Mouse (Mus musculus) forebrain, embryonic 15.5 days (tissue): ENCODE measurements at regions not wholly inside any gene's neighbourhood (a gene's known extent, or its start where the extent isn't known, plus 50 kb on each side); places are given as distances from the start of the nearest gene placed in this dataset.

Experiments used
- ATAC-seq: fragments of 200-750 bp; cut with Nextera tagmentation; replicated peaks from 2 replicates; pipeline ENCODE4 v1.8.0; 2017; ENCODE audit warnings: mild to moderate bottlenecking, moderate TSS enrichment, moderate library complexity
- H3K27ac ChIP-seq: fragments of 300-500 bp; sonication (generic); replicated peaks from 2 replicates; pipeline ENCODE4 v1.5.1; 2015; ENCODE audit warnings: mild to moderate bottlenecking, inconsistent platforms
- H3K27me3 ChIP-seq: fragments of 300-500 bp; sonication (generic); 2 replicates; pipeline ENCODE4 v1.6.1; 2015; ENCODE audit warnings: inconsistent platforms
- H3K36me3 ChIP-seq: fragments of 300-500 bp; sonication (generic); 2 replicates; pipeline ENCODE4 v1.6.1; 2015; ENCODE audit warnings: mild to moderate bottlenecking, inconsistent platforms
- H3K4me1 ChIP-seq: fragments of 300-500 bp; sonication (generic); 2 replicates; pipeline ENCODE4 v1.6.1; 2015; ENCODE audit warnings: inconsistent platforms
- H3K4me2 ChIP-seq: fragments of 300-500 bp; sonication (generic); replicated peaks from 2 replicates; pipeline ENCODE4 v1.6.1; 2015; ENCODE audit warnings: mild to moderate bottlenecking, inconsistent platforms
- H3K4me3 ChIP-seq: fragments of 300-500 bp; sonication (generic); 2 replicates; pipeline ENCODE4 v1.5.1; 2015; ENCODE audit warnings: mild to moderate bottlenecking, inconsistent platforms
- H3K9ac ChIP-seq: fragments of 300-500 bp; sonication (generic); replicated peaks from 2 replicates; pipeline ENCODE4 v1.6.1; 2015; ENCODE audit warnings: mild to moderate bottlenecking, inconsistent platforms
- H3K9me3 ChIP-seq: fragments of 300-500 bp; sonication (generic); 2 replicates; pipeline ENCODE4 v1.6.1; 2016; ENCODE audit warnings: inconsistent platforms
- WGBS: fragments of 180-500 bp; shearing (Covaris S2); methylation state at CpG from one replicate; pipeline ENCODE4 v1.1.7; 2015; ENCODE audit warnings: mixed read lengths; 5-methylcytosine and 5-hydroxymethylcytosine counted together

GRCm38 (mm10) chr2:171496620-171497019, 546.6 kb downstream of the Cbln4 start:
- Histone ChIP-seq H3K27me3 (no peaks in the 10 kb centered on the region), H3K27ac (no peak overlapping the region), H3K36me3 (no peaks in the 10 kb centered on the region), H3K4me1 (no peaks in the 10 kb centered on the region), H3K4me2 (no peak overlapping the region), H3K9ac (no peak overlapping the region), H3K4me3 (no peak overlapping the region), H3K9me3 (no peaks in the 10 kb centered on the region)
- WGBS = 84% methylated on average over 4 of the region's 4 CpGs
- ATAC-seq = no peak

DNA sequence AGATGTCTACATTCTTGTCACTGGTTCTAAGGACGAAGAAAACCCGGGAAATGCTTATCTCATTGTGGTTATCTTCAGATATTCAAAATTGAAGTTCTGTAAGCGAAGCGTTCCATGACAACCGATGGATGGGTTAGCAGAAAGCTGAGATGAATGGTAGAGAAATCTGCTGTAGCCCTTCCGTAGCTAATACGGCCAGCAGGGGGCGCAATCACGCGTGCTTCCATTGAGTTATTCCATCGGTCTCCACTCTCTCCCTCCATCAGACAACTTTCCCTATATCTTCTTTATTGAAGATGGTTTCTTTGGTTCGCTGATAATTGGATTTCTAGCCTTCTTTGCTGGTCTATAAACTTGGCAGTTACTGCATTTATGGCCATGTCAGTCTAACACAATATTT, 549.5 kb downstream of the Cbln4 start:
- no peaks in the 10 kb centered on the region for H3K36me3 ChIP-seq
- H3K9ac ChIP-seq = no peak overlapping the region
- no peaks in the 10 kb centered on the region for H3K27me3 ChIP-seq
- no peak overlapping the region for H3K4me3 ChIP-seq
- no peak for ATAC-seq
- WGBS = 42% methylated on average over 12 of the region's 12 CpGs
- no peaks in the 10 kb centered on the region for H3K9me3 ChIP-seq
- no peak overlapping the region for H3K27ac ChIP-seq
- H3K4me2 ChIP-seq = no peak overlapping the region
- no peaks in the 10 kb centered on the region for H3K4me1 ChIP-seq

DNA sequence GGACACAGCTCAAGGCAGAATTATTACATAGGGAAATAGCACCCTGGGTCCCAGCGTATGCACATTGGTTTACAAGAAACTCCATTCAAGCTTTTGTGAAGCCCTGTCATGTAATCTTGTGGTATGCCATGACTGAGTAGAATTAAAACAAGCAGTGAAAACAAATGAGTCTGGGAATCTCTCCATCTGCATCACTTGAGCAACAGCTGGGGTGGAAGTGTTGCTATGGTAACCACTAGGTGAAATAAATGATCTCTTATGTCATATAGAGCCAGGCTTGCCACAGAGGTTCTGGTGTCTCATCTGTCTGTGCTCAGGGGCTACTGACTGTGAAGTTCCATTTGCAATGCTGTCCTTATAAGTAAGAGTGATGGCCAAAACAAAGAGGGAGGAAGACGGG, 556.0 kb downstream of the Cbln4 start:
- H3K27ac ChIP-seq = no peak overlapping the region
- H3K9ac ChIP-seq = no peak overlapping the region
- no peak overlapping the region for H3K4me2 ChIP-seq
- peaks cover 9% of the 10 kb centered on the region for H3K4me1 ChIP-seq
- H3K9me3 ChIP-seq = no peaks in the 10 kb centered on the region
- WGBS = 58% methylated on average over 2 of the region's 2 CpGs
- no peak overlapping the region for H3K4me3 ChIP-seq
- H3K36me3 ChIP-seq = no peaks in the 10 kb centered on the region
- peak; percentile 51 for ATAC-seq
- no peaks in the 10 kb centered on the region for H3K27me3 ChIP-seq

DNA sequence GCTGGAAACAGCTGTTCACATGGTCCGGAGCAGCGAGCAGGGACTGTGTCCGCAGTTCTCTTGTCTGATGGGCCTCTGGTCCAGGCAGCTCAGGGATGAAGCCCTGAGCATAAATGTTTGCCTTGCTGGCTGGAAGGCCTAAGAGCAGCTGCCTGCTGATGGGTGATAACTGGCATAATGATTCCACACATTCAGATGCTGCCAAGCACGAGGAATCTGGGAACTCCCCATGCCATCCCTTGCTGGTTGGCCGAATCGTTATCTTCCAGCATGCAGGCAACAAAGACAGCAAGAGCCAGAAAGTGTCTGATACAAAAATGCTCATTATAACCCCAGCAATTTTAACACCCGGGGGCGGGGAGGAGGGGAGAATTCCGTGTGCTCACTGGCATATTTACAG, 590.0 kb downstream of the Cbln4 start:
- Histone ChIP-seq H3K9me3 (no peaks in the 10 kb centered on the region), H3K4me1 (peaks cover 8% of the 10 kb centered on the region), H3K9ac (0 out of 2 replicates have a peak overlapping the region, but pooled peaks have one; percentile 8), H3K27ac (peak overlapping the region; percentile 59; the same call in 1 of the 2 replicates), H3K27me3 (no peaks in the 10 kb centered on the region), H3K4me2 (no peak overlapping the region), H3K4me3 (no peak overlapping the region), H3K36me3 (no peaks in the 10 kb centered on the region)
- 24% methylated on average over 9 of the region's 9 CpGs for WGBS
- peak; percentile 74 for ATAC-seq

DNA sequence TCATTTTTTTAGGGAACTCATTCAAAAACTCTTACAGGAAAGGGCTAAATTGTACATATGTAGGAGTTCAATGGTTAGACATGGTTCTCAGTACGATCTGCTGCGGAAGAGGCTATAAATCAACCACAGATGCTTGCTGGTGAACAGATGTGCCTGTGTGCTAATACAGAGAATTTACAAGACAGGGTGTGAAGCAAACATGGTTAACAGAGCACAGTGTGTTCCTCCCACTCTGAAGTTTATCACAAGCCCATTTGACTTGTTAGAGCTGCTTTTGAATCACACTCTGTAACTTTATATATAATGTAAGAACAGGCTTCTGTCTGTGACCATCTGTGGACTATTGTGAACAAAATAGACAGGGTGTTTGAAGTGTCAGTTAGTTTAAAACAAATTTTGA, 637.2 kb downstream of the Cbln4 start:
- 51% methylated on average over 2 of the region's 2 CpGs for WGBS
- H3K9me3 ChIP-seq = no peaks in the 10 kb centered on the region
- ATAC-seq = no peak

GRCm38 (mm10) chr2:171388936-171389335, 654.3 kb downstream of the Cbln4 start:
- Histone ChIP-seq H3K36me3 (no peaks in the 10 kb centered on the region), H3K4me2 (no peak overlapping the region), H3K4me1 (no peaks in the 10 kb centered on the region), H3K9ac (no peak overlapping the region), H3K9me3 (peaks cover 6% of the 10 kb centered on the region; the same call in 1 of the 2 replicates), H3K27me3 (no peaks in the 10 kb centered on the region), H3K27ac (no peak overlapping the region), H3K4me3 (no peak overlapping the region)
- WGBS = 28% methylated on average over 1 of the region's 1 CpGs
- no peak for ATAC-seq

More for the DNA sequence above, 637.2 kb downstream of the Cbln4 start:
- H3K27me3 ChIP-seq = no peaks in the 10 kb centered on the region
- H3K4me2 ChIP-seq = no peak overlapping the region
- H3K27ac ChIP-seq = no peak overlapping the region
- H3K4me1 ChIP-seq = no peaks in the 10 kb centered on the region
- H3K36me3 ChIP-seq = no peaks in the 10 kb centered on the region
- no peak overlapping the region for H3K4me3 ChIP-seq
- H3K9ac ChIP-seq = no peak overlapping the region

DNA sequence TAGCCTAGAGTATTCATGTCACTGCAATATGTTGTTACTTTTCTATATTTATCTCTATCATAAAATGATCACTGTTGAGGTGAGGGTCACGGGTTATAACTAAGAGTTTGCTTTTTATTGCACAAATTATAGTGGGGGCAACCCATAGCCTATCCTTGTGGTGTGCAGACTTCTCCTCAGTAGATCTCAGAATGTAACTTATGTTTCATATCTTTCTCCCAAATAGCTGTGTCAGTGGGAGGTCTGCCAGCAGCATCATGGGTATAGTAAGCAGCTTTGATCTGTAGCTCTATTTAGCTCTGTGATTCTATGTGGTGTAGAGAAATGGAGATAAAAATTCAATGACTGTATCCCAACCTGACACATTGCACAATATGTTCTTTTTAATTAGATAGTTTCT, 641.9 kb downstream of the Dok5 start:
- no peak overlapping the region for H3K4me3 ChIP-seq
- H3K27ac ChIP-seq = no peak overlapping the region
- no peak for ATAC-seq
- no peaks in the 10 kb centered on the region for H3K27me3 ChIP-seq
- no peaks in the 10 kb centered on the region for H3K36me3 ChIP-seq
- 83% methylated on average over 1 of the region's 1 CpGs for WGBS
- H3K9me3 ChIP-seq = no peaks in the 10 kb centered on the region
- H3K4me2 ChIP-seq = no peak overlapping the region
- H3K9ac ChIP-seq = no peak overlapping the region
- H3K4me1 ChIP-seq = no peaks in the 10 kb centered on the region

GRCm38 (mm10) chr2:171373016-171373415, 641.4 kb downstream of the Dok5 start:
- Histone ChIP-seq H3K9me3 (no peaks in the 10 kb centered on the region), H3K27me3 (no peaks in the 10 kb centered on the region), H3K4me3 (no peak overlapping the region), H3K4me1 (no peaks in the 10 kb centered on the region), H3K36me3 (no peaks in the 10 kb centered on the region), H3K9ac (no peak overlapping the region), H3K4me2 (no peak overlapping the region), H3K27ac (no peak overlapping the region)
- 90% methylated on average over 7 of the region's 7 CpGs for WGBS
- no peak for ATAC-seq

DNA sequence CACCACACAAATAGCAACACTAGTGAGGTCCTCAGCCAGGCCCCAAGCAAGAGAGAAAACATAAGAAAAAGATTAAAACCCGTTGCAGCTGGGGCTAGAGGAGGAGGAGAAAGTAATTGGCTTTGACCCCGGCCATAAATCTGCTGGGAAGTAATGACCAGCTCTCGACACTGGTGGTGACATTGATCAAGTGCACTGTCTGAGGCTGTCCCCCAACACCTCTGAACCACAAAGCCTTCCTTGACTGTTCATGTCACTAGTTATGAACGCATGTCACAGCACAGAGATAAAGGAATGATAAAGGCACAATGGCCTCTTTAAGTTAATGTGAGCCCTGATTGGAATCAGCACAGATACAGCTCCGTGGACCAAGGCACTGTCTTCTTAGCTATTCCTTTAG, 640.1 kb downstream of the Dok5 start:
- H3K9ac ChIP-seq = no peak overlapping the region
- no peak for ATAC-seq
- H3K36me3 ChIP-seq = no peaks in the 10 kb centered on the region
- H3K27ac ChIP-seq = no peak overlapping the region
- WGBS = 61% methylated on average over 5 of the region's 5 CpGs
- H3K9me3 ChIP-seq = no peaks in the 10 kb centered on the region
- no peak overlapping the region for H3K4me2 ChIP-seq
- no peaks in the 10 kb centered on the region for H3K27me3 ChIP-seq
- no peaks in the 10 kb centered on the region for H3K4me1 ChIP-seq
- no peak overlapping the region for H3K4me3 ChIP-seq

GRCm38 (mm10) chr2:171365553-171365952, 633.9 kb downstream of the Dok5 start:
- Histone ChIP-seq H3K36me3 (no peaks in the 10 kb centered on the region), H3K4me3 (no peak overlapping the region), H3K27ac (no peak overlapping the region), H3K4me2 (no peak overlapping the region), H3K9ac (no peak overlapping the region), H3K27me3 (no peaks in the 10 kb centered on the region), H3K4me1 (no peaks in the 10 kb centered on the region), H3K9me3 (peaks cover 5% of the 10 kb centered on the region; the same call in 1 of the 2 replicates)
- ATAC-seq = no peak
- WGBS = 49% methylated on average over 8 of the region's 8 CpGs

- Histone ChIP-seq H3K4me1 (no peaks in the 10 kb centered on the region), H3K27ac (no peak overlapping the region), H3K9me3 (peaks cover 5% of the 10 kb centered on the region; the same call in 1 of the 2 replicates), H3K9ac (no peak overlapping the region), H3K4me3 (no peak overlapping the region), H3K4me2 (no peak overlapping the region), H3K36me3 (no peaks in the 10 kb centered on the region), H3K27me3 (no peaks in the 10 kb centered on the region)
- ATAC-seq = no peak
- WGBS = 89% methylated on average over 3 of the region's 3 CpGs
These were observed 633.0 kb downstream of the Dok5 start for GRCm38 (mm10) chr2:171364621-171365020.

DNA sequence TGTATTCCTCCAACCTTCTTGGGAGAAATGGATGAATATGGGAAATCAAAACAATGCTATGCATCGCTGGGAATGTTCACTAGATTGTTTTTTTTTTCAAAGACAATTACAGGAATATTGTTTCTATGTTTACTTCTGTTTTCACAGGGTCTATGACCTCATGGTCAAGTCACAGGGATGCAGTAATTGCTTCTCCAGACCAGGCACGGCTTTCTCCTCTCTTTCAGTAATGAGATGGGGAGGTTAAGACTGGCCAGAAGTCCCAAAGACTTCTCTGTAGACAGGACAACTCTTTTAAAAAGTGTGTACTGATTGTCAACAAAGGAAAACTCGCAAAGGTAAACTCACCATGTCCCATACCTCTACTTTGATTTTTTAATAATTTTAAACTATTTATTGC, 631.8 kb downstream of the Dok5 start:
- Histone ChIP-seq H3K9ac (no peak overlapping the region), H3K4me2 (no peak overlapping the region), H3K4me1 (no peaks in the 10 kb centered on the region), H3K27ac (no peak overlapping the region), H3K36me3 (no peaks in the 10 kb centered on the region), H3K4me3 (no peak overlapping the region), H3K9me3 (peaks cover 5% of the 10 kb centered on the region; the same call in 1 of the 2 replicates), H3K27me3 (no peaks in the 10 kb centered on the region)
- WGBS = 83% methylated on average over 3 of the region's 3 CpGs
- ATAC-seq = no peak

DNA sequence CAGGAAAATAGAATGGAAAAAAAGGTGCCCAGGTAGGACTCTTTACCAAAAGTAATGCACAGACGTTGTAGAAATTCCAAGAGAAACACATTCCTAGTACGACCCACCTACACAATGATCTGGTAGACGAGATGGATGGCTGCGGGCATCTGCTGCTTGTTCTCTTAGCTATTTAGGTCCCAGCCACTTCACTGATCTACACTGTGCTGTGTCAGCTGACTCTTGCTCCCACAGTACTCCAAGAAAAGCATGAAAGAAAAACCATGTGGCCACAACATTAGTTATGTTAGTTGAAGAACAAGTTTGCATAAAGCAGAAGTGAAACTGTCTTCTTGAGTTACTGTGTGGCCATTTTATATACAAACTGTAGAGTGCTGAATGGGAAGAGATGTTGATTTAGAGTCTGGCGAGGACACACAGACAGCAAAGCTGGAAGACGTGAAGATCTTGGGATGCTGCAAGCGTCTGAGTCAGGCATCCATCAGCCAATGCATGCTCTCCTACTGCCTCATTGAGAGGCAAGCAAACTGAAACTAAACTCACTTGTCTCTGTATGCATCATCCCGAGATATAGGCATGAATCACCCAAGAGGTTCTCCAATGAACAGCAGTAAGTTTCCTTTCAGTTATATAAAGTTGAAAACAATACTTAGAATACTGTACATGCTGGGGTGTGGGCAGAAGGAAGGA, 626.6 kb downstream of the Dok5 start:
- no peaks in the 10 kb centered on the region for H3K4me1 ChIP-seq
- H3K36me3 ChIP-seq = no peaks in the 10 kb centered on the region
- H3K27ac ChIP-seq = no peak overlapping the region
- WGBS = 91% methylated on average over 8 of the region's 8 CpGs
- no peak overlapping the region for H3K4me3 ChIP-seq
- no peaks in the 10 kb centered on the region for H3K9me3 ChIP-seq
- no peaks in the 10 kb centered on the region for H3K27me3 ChIP-seq
- no peak overlapping the region for H3K9ac ChIP-seq
- ATAC-seq = no peak
- no peak overlapping the region for H3K4me2 ChIP-seq
